Mouse (Mus musculus) gonadal fat pad, adult 2 months (tissue): ENCODE results near the gene Tcf7l2. TPM values are rescaled to one million over a fixed set of nuclear protein-coding genes. Genes with fewer than 3 reads are reported as not detected.

Experiments
- DNase-seq: peaks from one replicate; pipeline ENCODE4 v3.0.0-alpha.2; 2012; ENCODE audit warnings: low read depth
- polyA plus RNA-seq: library from polyadenylated mRNA; depleted of rRNA; stranded (reverse); fragments of >200 nt; gene quantifications from 2 replicates; pipeline ENCODE4 v1.2.3, GENCODE M21; 2012

The Tcf7l2 gene
- polyA plus RNA-seq, 1 experiment = 10.4 TPM

DNA sequence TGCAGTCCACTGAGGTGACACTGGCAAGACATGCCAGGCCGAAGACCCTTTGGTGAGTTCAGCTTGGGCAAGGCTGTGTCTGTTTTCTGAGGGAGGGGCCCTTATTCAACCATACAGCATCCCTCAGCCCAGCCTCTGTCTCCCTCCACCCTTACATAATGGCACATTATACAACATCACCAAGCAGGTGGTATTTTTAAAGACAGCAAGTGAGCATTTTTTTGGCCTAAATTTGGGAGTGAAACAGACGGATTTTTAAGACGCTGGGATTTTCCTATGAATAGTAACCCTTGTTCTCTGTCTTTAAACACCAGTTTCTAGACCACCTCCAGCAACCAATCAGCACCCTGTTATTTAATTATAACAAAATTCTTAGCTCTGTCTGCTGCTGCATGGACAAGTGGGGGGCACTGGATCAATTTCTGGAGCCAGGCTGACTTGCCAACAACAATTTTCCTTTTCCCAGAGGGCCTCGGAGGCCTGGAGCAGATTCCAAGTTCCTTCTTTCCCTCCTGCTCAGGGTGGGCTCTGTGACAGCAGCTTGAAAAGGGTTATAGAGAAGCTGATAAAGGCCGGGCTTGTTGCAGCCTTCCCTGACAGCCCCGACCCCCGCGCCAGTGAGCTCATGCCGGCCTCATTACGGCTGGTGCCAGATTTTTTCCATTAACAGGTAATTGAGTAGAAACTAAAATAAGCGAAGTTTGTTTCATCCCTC, 199.1 kb downstream of the Tcf7l2 start:
- DNase-seq = no peak

GRCm38 (mm10) chr19:55941253-55942125, 199.9 kb downstream of the Tcf7l2 start:
- DNase-seq = no peak

DNA sequence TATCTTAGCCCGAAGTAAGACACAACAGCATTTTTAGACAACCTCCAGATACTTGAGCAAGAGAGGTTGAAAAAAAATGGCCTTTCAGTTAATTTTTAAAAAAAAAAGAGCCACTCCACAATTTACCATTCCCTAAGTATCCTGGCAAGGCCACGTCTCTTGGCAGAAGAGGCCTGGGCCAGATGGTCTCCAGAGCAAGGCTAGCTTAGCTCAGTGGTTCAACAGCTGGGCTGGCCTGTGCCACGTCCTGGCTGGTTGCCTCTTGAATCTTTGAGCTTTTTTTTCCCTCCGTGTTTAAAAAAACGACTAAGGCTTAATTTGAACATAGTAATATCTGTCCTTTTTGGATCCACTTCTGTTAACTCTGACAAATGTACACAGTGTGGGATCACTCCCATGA, 209.8 kb downstream of the Tcf7l2 start:
- no peak for DNase-seq

DNA sequence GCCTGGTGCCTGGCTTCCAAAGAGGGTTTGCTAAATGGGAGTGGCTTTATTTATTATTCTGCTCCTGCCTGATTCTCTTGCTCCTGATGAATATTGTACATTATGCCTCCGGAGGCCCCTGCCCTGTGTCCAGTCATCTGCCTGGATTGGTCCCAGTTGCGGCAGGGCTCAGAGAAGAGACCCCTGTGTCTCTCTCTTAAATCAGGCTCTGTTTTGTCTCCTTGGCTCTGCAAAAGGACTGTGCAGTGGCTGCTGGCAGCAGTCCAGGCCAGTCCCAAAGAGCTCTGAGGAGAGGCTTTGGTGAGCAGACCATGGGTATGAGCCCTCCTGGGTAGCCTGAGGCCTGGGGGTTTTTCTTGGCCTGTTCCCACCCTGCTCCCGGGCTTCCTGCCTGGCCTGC, 211.6 kb downstream of the Tcf7l2 start:
- no peak for DNase-seq

DNA sequence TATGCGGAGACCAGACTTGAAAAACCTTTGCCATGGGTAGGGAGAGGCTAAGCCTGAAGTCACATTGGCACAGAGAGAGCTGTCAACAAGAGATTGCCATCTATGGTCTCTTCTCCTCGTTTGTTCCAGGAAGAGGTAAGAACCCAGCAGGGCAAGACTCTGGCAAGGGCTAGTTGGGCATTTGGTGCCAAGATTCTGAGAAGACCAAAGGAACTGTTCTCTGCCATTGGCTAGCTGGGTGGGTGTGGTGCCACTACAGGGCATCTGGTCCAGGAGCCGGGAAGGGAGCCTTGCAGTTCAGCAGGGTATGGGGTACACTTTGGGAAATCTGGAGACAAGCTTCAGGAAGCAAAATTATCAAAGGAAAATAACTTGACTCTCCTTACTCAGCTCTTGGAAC, 213.5 kb downstream of the Tcf7l2 start:
- DNase-seq = no peak

GRCm38 (mm10) chr19:55956745-55957144, 215.1 kb downstream of the Tcf7l2 start:
- no peak for DNase-seq

- no peak for DNase-seq
These were observed 222.8 kb downstream of the Tcf7l2 start for GRCm38 (mm10) chr19:55964421-55964820.

DNA sequence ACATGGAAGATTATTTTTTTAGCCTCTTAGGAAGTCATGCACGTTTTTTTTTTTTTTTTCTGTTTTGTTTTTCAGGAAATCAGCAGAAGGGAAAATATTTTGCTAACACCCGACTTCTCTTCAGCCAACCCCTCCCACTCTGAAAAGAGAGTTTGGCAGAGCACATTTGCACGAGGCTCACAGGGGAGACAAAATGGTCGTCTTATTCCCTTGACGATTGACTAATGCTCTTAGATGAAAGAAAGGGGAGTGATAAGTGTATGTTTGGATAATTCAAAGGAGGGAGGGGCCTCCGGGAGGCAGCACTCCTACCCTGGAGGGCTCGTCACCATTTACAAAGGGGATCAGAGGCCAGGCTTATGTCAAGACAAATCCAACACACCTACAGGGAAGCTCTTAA, 224.4 kb downstream of the Tcf7l2 start:
- DNase-seq = no peak

DNA sequence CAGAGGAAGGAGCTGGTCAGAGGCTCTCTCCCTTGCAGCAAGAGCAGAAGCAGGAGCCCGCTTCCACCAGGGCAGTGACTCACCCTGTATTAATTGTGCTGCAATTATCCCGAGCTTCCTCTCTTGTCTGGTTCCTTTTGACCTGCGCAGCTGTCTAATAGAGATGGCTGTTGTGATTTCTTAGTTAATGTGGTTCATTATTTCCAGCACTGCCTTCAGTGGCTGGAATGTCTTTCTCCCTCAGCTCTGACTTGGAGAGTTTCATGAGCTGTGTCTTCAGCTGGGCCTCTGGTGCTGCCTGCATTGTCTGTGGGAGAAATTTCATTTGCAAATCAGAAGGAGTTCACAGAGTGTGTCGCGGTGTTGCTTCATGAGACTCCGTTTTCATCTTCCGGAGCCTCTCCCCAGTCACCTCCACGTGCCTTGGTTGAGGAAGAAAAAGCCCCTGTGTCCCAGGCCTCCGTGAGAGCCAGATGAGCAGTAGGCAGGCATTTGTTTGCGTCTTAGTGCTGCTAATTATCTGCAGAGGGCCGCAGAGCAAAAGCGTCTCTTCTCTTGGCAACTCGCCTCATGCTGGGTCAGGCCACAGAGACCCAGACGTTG, 228.4 kb downstream of the Tcf7l2 start:
- DNase-seq = no peak

DNA sequence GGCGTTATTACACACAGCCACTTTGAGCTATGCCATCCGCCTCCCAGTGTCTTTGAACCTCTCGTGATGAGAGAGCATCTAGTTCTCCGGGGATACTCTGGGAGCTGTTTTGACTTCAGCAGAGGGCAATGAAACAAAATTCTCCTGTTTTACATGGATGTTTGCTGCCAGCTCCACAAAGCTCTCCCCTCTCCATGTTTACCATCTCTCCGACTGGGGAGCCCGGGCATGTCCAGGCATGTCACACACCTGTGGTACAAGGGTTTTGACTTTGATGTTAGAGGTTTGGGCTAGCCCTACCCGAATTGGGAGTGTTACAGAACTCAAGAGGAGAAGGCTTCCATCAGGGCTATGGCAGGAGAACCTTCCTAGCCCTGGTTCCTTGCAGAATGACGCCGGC, 234.5 kb downstream of the Tcf7l2 start:
- DNase-seq = no peak
